Mouse (Mus musculus): Measurements from ENCODE around the gene Pde11a. TPM values are rescaled to one million over a fixed set of nuclear protein-coding genes. Genes with fewer than 3 reads are reported as not detected.
A peak's percentile ranks its signal among the peaks of the same experiment; 100 is the strongest.

The Pde11a gene
- polyA plus RNA-seq, 1 experiment from 2014 or later, result not detected

DNA sequence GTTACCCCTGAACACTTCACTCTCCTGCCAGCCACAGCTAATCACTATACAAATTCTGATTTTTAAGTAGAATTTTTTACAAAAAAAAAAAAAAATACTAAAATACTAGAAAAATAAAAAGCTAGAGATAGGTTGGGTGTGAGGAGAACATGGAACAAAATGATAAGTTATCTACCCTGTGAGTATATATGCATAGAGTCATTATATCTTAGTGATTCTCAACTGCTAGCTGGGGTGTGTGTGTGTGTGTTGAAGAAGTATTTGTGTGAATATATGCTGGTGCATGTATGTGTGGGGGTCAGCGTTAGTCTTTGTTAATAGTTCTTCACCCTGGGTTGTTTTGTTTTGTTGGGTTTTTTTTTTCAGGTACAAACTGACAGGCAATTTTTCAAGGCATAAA lies 69.1 kb downstream of the Pde11a start:
- H3K9me3 ChIP-seq (ENCODE audit: control insufficient read depth, low read length), result no peaks in the 10 kb centered on the region
- no peak overlapping the region for H3K4me3 ChIP-seq (ENCODE audit: low read depth, low read length)
- H3K4me1 ChIP-seq (ENCODE audit: control insufficient read depth, insufficient read depth, low read length), result no peaks in the 10 kb centered on the region
- no peaks in the 10 kb centered on the region for H3K27me3 ChIP-seq (ENCODE audit: control insufficient read depth, insufficient read depth, low read length)
- H3K4me2 ChIP-seq, result no peak overlapping the region
- 93% methylated on average over 1 of the region's 1 CpGs for WGBS
- H3K9ac ChIP-seq (ENCODE audit: low read length), result no peak overlapping the region
- H3K27ac ChIP-seq (ENCODE audit: low read depth, low read length), result no peak overlapping the region
- ATAC-seq (ENCODE audit: low FRiP score) (no peak), DNase-seq (ENCODE audit: low spot score, missing footprints) (no peak)
- no peaks in the 10 kb centered on the region for H3K36me3 ChIP-seq (ENCODE audit: control insufficient read depth, insufficient read depth, low read length)

DNA sequence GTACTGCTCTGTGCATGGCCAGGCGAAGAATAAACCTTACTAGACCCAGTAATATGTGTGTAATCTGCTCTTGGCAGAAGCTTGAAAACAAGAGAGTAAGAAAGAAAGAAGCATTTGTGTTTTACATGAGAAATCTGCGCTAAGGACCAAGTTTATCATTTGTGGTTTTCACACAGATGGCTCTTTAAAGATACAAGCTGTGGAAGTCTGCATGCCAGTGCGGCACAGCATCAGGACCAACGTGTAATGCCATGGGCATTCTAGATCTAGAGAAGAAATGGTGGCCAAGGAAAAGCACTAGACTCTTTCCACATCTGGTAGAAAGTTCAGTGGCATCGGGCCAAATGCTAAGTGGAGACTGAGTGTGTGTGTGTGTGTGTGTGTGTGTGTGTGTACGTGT lies 71.2 kb downstream of the Pde11a start:
- H3K36me3 ChIP-seq (ENCODE audit: control insufficient read depth, insufficient read depth, low read length), result no peaks in the 10 kb centered on the region
- H3K27ac ChIP-seq (ENCODE audit: low read depth, low read length), result no peak overlapping the region
- WGBS, result 95% methylated on average over 6 of the region's 6 CpGs
- no peak overlapping the region for H3K4me3 ChIP-seq (ENCODE audit: low read depth, low read length)
- H3K4me2 ChIP-seq, result no peak overlapping the region
- no peaks in the 10 kb centered on the region for H3K27me3 ChIP-seq (ENCODE audit: control insufficient read depth, insufficient read depth, low read length)
- H3K9ac ChIP-seq (ENCODE audit: low read length), result no peak overlapping the region
- ATAC-seq (ENCODE audit: low FRiP score), result no peak
- peak; percentile 37 for DNase-seq (ENCODE audit: low spot score, missing footprints)
- H3K9me3 ChIP-seq (ENCODE audit: control insufficient read depth, low read length), result no peaks in the 10 kb centered on the region
- H3K4me1 ChIP-seq (ENCODE audit: control insufficient read depth, insufficient read depth, low read length), result no peaks in the 10 kb centered on the region

DNA sequence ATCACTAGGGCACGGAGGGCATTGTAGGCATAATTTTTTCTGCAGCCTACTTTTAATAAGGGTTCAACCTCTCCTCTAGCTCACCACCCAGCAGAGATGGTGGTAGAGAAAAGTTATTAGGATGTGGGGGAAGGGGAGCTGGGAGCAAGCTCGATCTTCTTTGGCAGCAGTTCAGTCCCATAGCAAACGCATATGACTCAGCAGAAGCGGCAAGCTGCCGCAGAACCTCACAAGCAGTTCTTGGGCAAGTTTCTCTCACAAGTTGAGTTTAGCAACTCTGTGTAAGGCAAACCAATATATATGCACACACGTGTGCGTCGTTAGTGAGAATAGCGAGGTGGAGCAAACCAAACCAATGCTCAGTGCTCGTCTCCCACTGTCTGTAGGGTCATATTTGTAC lies 72.0 kb downstream of the Pde11a start:
- Histone ChIP-seq H3K4me3 (ENCODE audit: low read depth, low read length) (no peak overlapping the region), H3K27ac (ENCODE audit: low read depth, low read length) (no peak overlapping the region), H3K4me1 (ENCODE audit: control insufficient read depth, insufficient read depth, low read length) (no peaks in the 10 kb centered on the region), H3K9me3 (ENCODE audit: control insufficient read depth, low read length) (no peaks in the 10 kb centered on the region), H3K27me3 (ENCODE audit: control insufficient read depth, insufficient read depth, low read length) (no peaks in the 10 kb centered on the region), H3K36me3 (ENCODE audit: control insufficient read depth, insufficient read depth, low read length) (no peaks in the 10 kb centered on the region), H3K9ac (ENCODE audit: low read length) (no peak overlapping the region), H3K4me2 (no peak overlapping the region)
- peak; percentile 35 for DNase-seq (ENCODE audit: low spot score, missing footprints)
- no peak for ATAC-seq (ENCODE audit: low FRiP score)
- 89% methylated on average over 10 of the region's 10 CpGs for WGBS

DNA sequence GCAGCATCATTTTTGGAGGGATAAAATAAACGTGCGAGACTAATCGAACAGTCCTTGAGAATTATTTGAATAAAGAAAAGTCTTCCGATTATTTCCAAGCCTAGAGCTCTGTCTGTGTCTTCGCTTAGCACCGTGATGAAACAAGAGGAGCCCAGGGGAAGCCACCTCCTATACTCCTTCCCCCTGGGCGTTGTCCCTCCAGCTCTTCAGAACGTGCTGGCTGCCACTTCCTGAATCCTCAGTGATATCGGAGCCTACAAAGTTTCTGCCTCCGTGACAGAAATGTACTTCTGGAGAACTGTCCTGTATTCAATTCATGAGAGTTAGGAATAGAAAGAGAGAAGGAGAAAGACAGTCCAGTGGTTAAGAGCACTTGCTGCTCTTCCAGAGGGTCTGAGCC lies 74.3 kb downstream of the Pde11a start:
- Histone ChIP-seq H3K27me3 (ENCODE audit: control insufficient read depth, insufficient read depth, low read length) (no peaks in the 10 kb centered on the region), H3K4me1 (ENCODE audit: control insufficient read depth, insufficient read depth, low read length) (no peaks in the 10 kb centered on the region), H3K9ac (ENCODE audit: low read length) (no peak overlapping the region), H3K9me3 (ENCODE audit: control insufficient read depth, low read length) (no peaks in the 10 kb centered on the region), H3K27ac (ENCODE audit: low read depth, low read length) (no peak overlapping the region), H3K4me3 (ENCODE audit: low read depth, low read length) (no peak overlapping the region), H3K4me2 (no peak overlapping the region), H3K36me3 (ENCODE audit: control insufficient read depth, insufficient read depth, low read length) (no peaks in the 10 kb centered on the region)
- DNase-seq (ENCODE audit: low spot score, missing footprints) (no peak), ATAC-seq (ENCODE audit: low FRiP score) (no peak)
- 79% methylated on average over 10 of the region's 10 CpGs for WGBS

DNA sequence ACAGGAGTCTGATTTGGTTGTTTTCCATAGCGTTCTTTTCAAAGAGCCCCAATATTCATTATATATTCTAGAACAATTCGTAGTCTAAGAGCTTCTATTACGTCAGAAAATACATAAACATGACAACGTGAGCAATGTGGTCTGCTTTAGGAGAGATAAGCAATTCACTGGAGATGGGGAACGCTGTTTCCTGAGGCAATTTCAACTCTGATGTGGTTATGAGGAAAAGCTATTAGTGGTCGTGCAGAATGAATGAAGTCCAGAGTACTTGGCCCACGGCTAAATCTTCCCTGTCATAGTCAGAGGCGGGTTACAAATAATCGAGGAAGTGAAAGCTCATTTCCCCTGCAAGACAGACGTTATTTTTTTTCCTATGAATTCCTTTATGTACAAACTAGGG lies 75.9 kb downstream of the Pde11a start:
- ATAC-seq (ENCODE audit: low FRiP score) (no peak), DNase-seq (ENCODE audit: low spot score, missing footprints) (no peak)
- Histone ChIP-seq H3K4me1 (ENCODE audit: control insufficient read depth, insufficient read depth, low read length) (no peaks in the 10 kb centered on the region), H3K27me3 (ENCODE audit: control insufficient read depth, insufficient read depth, low read length) (no peaks in the 10 kb centered on the region), H3K36me3 (ENCODE audit: control insufficient read depth, insufficient read depth, low read length) (no peaks in the 10 kb centered on the region), H3K4me2 (no peak overlapping the region), H3K27ac (ENCODE audit: low read depth, low read length) (no peak overlapping the region), H3K9ac (ENCODE audit: low read length) (no peak overlapping the region), H3K9me3 (ENCODE audit: control insufficient read depth, low read length) (no peaks in the 10 kb centered on the region), H3K4me3 (ENCODE audit: low read depth, low read length) (no peak overlapping the region)
- 84% methylated on average over 10 of the region's 10 CpGs for WGBS

DNA sequence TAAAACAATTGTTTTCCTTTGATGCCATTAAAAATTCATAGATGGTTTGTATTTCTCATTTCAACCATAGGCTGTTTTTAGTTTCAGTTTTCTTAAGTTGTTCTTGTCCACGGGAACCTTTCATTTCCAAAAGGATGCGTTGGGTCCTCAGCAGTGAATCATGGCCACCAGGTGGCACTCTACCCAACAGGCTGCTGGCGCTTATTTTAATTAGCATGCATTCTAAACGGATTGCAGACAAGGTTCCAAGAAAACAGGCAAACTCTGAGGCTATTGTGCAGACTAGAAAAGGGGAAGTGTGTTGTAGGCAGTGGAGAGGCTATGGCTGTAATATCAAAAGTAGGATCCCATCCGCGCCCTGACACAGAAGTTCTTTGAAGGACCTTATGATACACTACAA lies 83.7 kb downstream of the Pde11a start:
- H3K4me3 ChIP-seq (ENCODE audit: low read depth, low read length), result no peak overlapping the region
- H3K27me3 ChIP-seq (ENCODE audit: control insufficient read depth, insufficient read depth, low read length), result no peaks in the 10 kb centered on the region
- no peaks in the 10 kb centered on the region for H3K9me3 ChIP-seq (ENCODE audit: control insufficient read depth, low read length)
- H3K36me3 ChIP-seq (ENCODE audit: control insufficient read depth, insufficient read depth, low read length), result no peaks in the 10 kb centered on the region
- no peak overlapping the region for H3K27ac ChIP-seq (ENCODE audit: low read depth, low read length)
- WGBS, result 46% methylated on average over 6 of the region's 6 CpGs
- no peaks in the 10 kb centered on the region for H3K4me1 ChIP-seq (ENCODE audit: control insufficient read depth, insufficient read depth, low read length)
- DNase-seq (ENCODE audit: low spot score, missing footprints) (peak; percentile 93), ATAC-seq (ENCODE audit: low FRiP score) (no peak)
- no peak overlapping the region for H3K4me2 ChIP-seq
- H3K9ac ChIP-seq (ENCODE audit: low read length), result no peak overlapping the region

DNA sequence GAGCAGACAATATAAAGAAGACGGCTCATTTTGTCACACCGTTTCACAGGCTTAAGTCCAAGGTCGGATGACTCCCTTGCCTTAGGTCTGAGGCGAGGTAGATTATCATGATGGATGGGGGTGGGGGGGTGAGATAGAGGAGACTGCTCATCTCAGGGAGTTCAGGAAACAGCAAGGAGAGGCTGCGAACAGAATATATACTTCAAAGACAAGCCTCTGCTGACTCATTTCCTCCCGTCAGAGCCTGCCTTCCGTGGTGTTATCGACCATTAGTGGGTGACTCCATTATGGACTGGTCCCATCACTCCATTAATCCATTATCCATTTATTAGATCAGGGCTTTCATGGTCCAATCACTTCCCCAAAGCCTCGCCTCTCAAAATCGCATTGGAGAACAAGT lies 87.2 kb downstream of the Pde11a start:
- no peak for ATAC-seq (ENCODE audit: low FRiP score)
- DNase-seq (ENCODE audit: low spot score, missing footprints), result no peak
- Histone ChIP-seq H3K36me3 (ENCODE audit: control insufficient read depth, insufficient read depth, low read length) (no peaks in the 10 kb centered on the region), H3K4me2 (no peak overlapping the region), H3K9ac (ENCODE audit: low read length) (no peak overlapping the region), H3K4me3 (ENCODE audit: low read depth, low read length) (no peak overlapping the region), H3K27ac (ENCODE audit: low read depth, low read length) (no peak overlapping the region), H3K9me3 (ENCODE audit: control insufficient read depth, low read length) (no peaks in the 10 kb centered on the region), H3K4me1 (ENCODE audit: control insufficient read depth, insufficient read depth, low read length) (no peaks in the 10 kb centered on the region), H3K27me3 (ENCODE audit: control insufficient read depth, insufficient read depth, low read length) (no peaks in the 10 kb centered on the region)
- WGBS, result 90% methylated on average over 10 of the region's 10 CpGs

DNA sequence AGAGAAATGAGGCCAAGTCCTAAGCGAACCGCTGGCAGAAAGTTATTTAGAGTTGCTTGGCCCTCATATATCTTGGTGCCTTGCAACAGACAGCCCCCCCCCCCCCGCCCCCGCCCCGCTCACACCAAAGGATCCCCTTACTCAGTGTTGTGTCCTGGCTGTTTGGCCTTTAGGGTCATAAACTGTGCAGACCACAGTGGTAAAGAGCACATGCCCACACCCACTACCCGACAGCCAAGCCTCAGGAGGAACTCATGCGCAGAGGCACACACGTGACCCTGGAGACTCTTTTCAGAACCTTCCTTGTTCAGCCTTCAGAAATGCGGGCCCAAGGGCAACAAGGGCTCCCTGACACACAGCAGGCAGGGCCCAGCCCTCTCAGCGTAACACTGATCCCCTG lies 90.3 kb downstream of the Pde11a start:
- Histone ChIP-seq H3K36me3 (ENCODE audit: control insufficient read depth, insufficient read depth, low read length) (no peaks in the 10 kb centered on the region), H3K4me3 (ENCODE audit: low read depth, low read length) (no peak overlapping the region), H3K27me3 (ENCODE audit: control insufficient read depth, insufficient read depth, low read length) (no peaks in the 10 kb centered on the region), H3K4me2 (no peak overlapping the region), H3K4me1 (ENCODE audit: control insufficient read depth, insufficient read depth, low read length) (no peaks in the 10 kb centered on the region), H3K9ac (ENCODE audit: low read length) (no peak overlapping the region), H3K9me3 (ENCODE audit: control insufficient read depth, low read length) (no peaks in the 10 kb centered on the region), H3K27ac (ENCODE audit: low read depth, low read length) (no peak overlapping the region)
- 87% methylated on average over 10 of the region's 10 CpGs for WGBS
- ATAC-seq (ENCODE audit: low FRiP score) (no peak), DNase-seq (ENCODE audit: low spot score, missing footprints) (no peak)

DNA sequence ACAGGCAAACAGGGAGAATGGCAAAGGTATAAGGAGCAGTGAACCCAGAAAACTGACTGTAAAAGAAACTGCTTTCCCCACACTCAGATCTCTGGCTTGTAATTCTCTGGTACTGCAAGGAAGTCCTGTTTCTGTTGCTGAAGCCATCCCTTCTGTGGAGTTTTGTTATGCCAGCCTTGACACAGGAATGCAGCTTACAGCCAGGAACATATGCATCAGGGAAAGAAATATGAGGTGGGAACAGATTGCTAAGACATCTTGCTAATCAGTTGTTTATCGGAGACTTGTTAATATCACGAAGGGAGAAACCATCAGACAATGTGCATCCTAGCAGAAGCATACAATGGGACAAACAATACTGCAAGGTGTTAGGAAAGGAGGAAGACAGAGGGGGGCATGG lies 99.4 kb downstream of the Pde11a start:
- no peaks in the 10 kb centered on the region for H3K36me3 ChIP-seq (ENCODE audit: control insufficient read depth, insufficient read depth, low read length)
- ATAC-seq (ENCODE audit: low FRiP score), result no peak
- WGBS, result 86% methylated on average over 2 of the region's 2 CpGs
- no peak for DNase-seq (ENCODE audit: low spot score, missing footprints)
- H3K4me2 ChIP-seq, result no peak overlapping the region
- no peaks in the 10 kb centered on the region for H3K27me3 ChIP-seq (ENCODE audit: control insufficient read depth, insufficient read depth, low read length)
- H3K9me3 ChIP-seq (ENCODE audit: control insufficient read depth, low read length), result no peaks in the 10 kb centered on the region
- no peak overlapping the region for H3K4me3 ChIP-seq (ENCODE audit: low read depth, low read length)
- H3K27ac ChIP-seq (ENCODE audit: low read depth, low read length), result no peak overlapping the region
- H3K9ac ChIP-seq (ENCODE audit: low read length), result no peak overlapping the region
- no peaks in the 10 kb centered on the region for H3K4me1 ChIP-seq (ENCODE audit: control insufficient read depth, insufficient read depth, low read length)

DNA sequence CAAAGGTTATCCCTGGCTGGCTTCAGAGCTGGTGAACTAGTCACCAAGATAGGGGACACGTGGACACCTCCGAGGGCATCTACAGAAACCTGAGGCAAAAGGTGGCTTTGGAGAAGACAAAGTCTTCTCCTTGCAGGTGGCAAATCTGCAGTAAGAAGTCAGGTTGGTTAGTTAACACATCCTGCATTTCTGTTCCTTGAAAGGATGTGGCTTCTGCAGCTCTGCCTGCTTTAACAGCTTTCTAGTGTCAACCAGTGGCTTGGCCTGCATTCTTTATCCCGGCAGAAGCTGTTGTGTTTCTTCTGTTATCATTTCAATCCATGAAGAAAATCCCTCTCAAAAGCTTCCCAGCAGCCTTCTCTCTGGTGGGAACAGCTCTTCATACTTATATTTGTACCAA lies 100.1 kb downstream of the Pde11a start:
- H3K27ac ChIP-seq (ENCODE audit: low read depth, low read length), result no peak overlapping the region
- H3K4me1 ChIP-seq (ENCODE audit: control insufficient read depth, insufficient read depth, low read length), result no peaks in the 10 kb centered on the region
- DNase-seq (ENCODE audit: low spot score, missing footprints), result no peak
- no peak for ATAC-seq (ENCODE audit: low FRiP score)
- no peak overlapping the region for H3K9ac ChIP-seq (ENCODE audit: low read length)
- WGBS, result 92% methylated on average over 3 of the region's 3 CpGs
- no peaks in the 10 kb centered on the region for H3K27me3 ChIP-seq (ENCODE audit: control insufficient read depth, insufficient read depth, low read length)
- H3K9me3 ChIP-seq (ENCODE audit: control insufficient read depth, low read length), result no peaks in the 10 kb centered on the region
- H3K4me3 ChIP-seq (ENCODE audit: low read depth, low read length), result no peak overlapping the region
- H3K36me3 ChIP-seq (ENCODE audit: control insufficient read depth, insufficient read depth, low read length), result no peaks in the 10 kb centered on the region
- no peak overlapping the region for H3K4me2 ChIP-seq

Measured in midbrain, embryonic 11.5 days (tissue).